Mouse (Mus musculus) heart, postnatal 0 days (tissue): ENCODE data around the gene Mlkl. TPM values are rescaled to one million over a fixed set of nuclear protein-coding genes. Genes with fewer than 3 reads are reported as not detected.

Source experiments
- ATAC-seq: fragments of 200-750 bp; cut with Nextera tagmentation; 2 replicates; pipeline ENCODE4 v1.8.0; 2017; ENCODE audit warnings: low read depth, moderate number of reproducible peaks, moderate library complexity; ENCODE audit not compliant: insufficient read depth
- DNase-seq: peaks from one replicate; pipeline ENCODE4 v3.0.0-alpha.2; 2016; ENCODE audit warnings: low spot score
- H3K27ac ChIP-seq: fragments of 300-500 bp; sonication (generic); 2 replicates; pipeline ENCODE4 v1.5.1; 2014; ENCODE audit warnings: low read depth, mild to moderate bottlenecking
- H3K27me3 ChIP-seq: fragments of 300-500 bp; sonication (generic); 2 replicates; pipeline ENCODE4 v1.6.1; 2014; ENCODE audit warnings: low read length, mixed read lengths; ENCODE audit not compliant: control insufficient read depth, insufficient read depth
- H3K36me3 ChIP-seq: fragments of 300-500 bp; sonication (generic); replicated peaks from 2 replicates; pipeline ENCODE4 v1.6.1; 2014; ENCODE audit warnings: low read length, mixed read lengths; ENCODE audit not compliant: control insufficient read depth, insufficient read depth
- H3K4me1 ChIP-seq: fragments of 300-500 bp; sonication (generic); 2 replicates; pipeline ENCODE4 v1.6.1; 2014; ENCODE audit warnings: antibody characterized with exemption; ENCODE audit not compliant: control insufficient read depth, insufficient read depth
- H3K4me2 ChIP-seq: fragments of 300-500 bp; sonication (generic); 2 replicates; pipeline ENCODE4 v1.6.1; 2014; ENCODE audit warnings: low read depth, mild to moderate bottlenecking, low read length, moderate library complexity
- H3K4me3 ChIP-seq: fragments of 300-500 bp; sonication (generic); 2 replicates; pipeline ENCODE4 v1.5.1; 2014; ENCODE audit warnings: low read depth, low read length
- H3K9ac ChIP-seq: fragments of 300-500 bp; sonication (generic); replicated peaks from 2 replicates; pipeline ENCODE4 v1.6.1; 2014; ENCODE audit warnings: low read depth, low read length, mixed read lengths
- H3K9me3 ChIP-seq: fragments of 300-500 bp; sonication (generic); replicated peaks from 2 replicates; pipeline ENCODE4 v1.6.1; 2016; ENCODE audit warnings: low read length; ENCODE audit not compliant: control insufficient read depth
- CTCF ChIP-seq: IDR thresholded peaks from 2 replicates; pipeline ENCODE4 v1.5.1; 2016; ENCODE audit warnings: antibody characterized with exemption, control low read depth, low read depth
- EP300 ChIP-seq: IDR thresholded peaks from 2 replicates; pipeline ENCODE4 v1.6.1; 2016; ENCODE audit warnings: antibody characterized with exemption, low read depth
- WGBS: fragments of 180-500 bp; shearing (Covaris S2); extraction: QIAGEN DNeasy Blood & Tissue Kit; methylation state at CpG from one replicate; pipeline ENCODE4 v1.1.7; 2014; 5-methylcytosine and 5-hydroxymethylcytosine counted together
- polyA plus RNA-seq: library from polyadenylated mRNA; unstranded; fragments of >200 nt; fragmentation: Nextera tagmentation; extraction: Ambion mirVana; gene quantifications from 2 replicates; pipeline ENCODE4 v1.2.1, GENCODE M21; 2015
- total RNA-seq: library from RNA; depleted of rRNA; stranded (reverse); fragments of >200 nt; gene quantifications from 2 replicates; pipeline ENCODE4 v1.2.3, GENCODE M21; 2014; ENCODE audit warnings: low replicate concordance

Gene Mlkl
- total and polyA plus RNA-seq, 2 experiments from 2014 or later, result 3.1 to 4.2 TPM

DNA sequence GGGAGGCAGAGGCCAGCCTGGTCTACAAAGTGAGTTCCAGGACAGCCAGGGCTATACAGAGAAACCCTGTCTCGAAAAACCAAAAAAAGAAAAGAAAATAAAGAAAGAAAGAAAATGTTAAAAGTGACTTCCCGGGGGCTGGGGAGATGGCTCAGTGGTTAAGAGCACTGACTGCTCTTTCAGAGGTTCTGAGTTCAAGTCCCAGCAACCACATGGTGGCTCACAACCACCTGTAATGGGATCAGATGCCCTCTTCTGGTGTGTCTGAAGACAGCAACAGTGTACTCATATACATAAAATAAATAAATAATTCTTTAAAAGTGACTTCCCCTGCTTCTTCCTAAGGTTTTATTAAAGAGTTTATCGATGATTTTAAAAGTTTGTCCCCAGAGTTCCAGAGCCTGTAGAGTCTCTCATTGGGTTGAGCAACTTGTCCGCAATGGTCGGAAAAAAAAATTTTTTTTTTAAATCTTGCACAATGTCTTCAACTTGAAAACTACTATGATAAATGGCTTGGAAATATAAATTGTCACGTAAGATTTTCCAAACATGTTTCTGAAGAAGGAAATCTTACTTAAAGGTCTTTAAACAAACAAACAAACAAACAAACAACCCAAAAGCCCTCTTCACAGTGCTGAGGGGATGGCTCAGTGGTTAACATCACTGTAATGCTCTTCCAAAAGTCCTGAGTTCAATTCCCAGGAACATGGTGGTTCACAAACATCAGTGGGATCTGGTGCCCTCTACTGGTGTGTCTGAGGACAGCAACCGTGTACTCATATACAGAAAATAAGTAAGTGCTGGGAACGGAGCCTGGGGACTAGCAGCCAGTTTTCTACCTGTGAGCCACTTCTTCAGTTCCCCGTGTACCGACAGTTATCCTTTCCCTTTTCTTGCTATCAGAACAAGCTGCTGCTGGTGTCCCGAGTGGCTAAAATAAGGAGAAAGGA is 37.1 kb downstream of the Mlkl start:
- TF ChIP-seq EP300, result no peak
- peak; percentile 16; the same call in 1 of the 2 replicates for TF ChIP-seq CTCF
- Histone ChIP-seq H3K9me3 (no peaks in the 10 kb centered on the region), H3K9ac (no peak overlapping the region), H3K27me3 (no peaks in the 10 kb centered on the region), H3K4me2 (peak overlapping the region; percentile 46), H3K27ac (peak overlapping the region; percentile 51; the same call in 1 of the 2 replicates), H3K36me3 (peaks cover 11% of the 10 kb centered on the region), H3K4me1 (peaks cover 12% of the 10 kb centered on the region), H3K4me3 (peak overlapping the region; percentile 99; the same call in 1 of the 2 replicates)
- no peak for ATAC-seq
- DNase-seq, result no peak
- 63% methylated on average over 11 of the region's 11 CpGs for WGBS

DNA sequence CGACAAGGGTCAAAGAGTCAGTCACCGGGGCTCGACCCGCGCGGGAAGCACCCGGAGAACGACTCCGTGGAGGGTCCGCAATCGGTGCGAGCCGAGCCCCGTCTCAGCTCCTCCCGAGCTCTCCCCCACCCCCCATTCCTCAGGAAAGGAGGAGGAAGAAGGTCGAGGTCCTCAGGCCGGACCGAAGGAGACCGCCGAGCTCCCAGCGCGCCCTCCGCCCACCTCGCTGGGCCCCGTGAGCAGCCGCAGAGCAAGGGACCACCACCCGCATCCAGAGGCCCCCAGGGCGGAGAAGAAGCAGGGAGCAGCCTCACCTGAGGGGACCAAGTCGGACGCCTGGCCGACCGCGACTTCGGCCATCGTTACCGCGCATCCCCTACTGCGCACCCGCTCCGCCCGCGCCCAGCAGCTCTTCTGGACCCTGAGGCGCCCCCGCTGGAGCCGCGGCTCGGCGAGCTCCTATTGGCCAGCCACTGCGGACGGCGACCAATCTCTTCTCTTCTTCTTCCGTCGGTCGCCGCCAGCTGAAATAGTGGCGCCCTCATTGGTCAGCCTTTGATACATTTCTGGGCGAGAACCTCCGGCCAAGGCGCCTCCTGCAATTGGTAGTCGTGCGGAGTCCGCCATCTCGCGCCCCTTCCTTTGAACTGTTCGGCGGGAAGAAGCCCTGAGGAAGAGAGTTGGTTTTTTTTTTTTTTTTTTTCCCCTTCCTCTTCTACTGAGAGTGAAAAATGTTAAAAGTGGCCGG is 38.0 kb downstream of the Mlkl start, which contains the start of gene Rfwd3:
TSS of gene Rfwd3 (minus strand) at position 402 of the 748 bp plus-strand sequence.
- Histone ChIP-seq H3K9ac (peak within 1 kb of the TSS; percentile 95), H3K27ac (peak within 1 kb of the TSS; percentile 95), H3K4me1 (peaks cover 12% of the 10 kb centered on the region), H3K4me3 (peak within 1 kb of the TSS; percentile 99), H3K27me3 (no peaks in the 10 kb centered on the region), H3K36me3 (peaks cover 17% of the 10 kb centered on the region), H3K4me2 (peak within 1 kb of the TSS; percentile 74), H3K9me3 (no peaks in the 10 kb centered on the region)
- ATAC-seq (peak; percentile 99), DNase-seq (peak; percentile 99)
- WGBS, result under 1% methylated on average over 59 of the region's 67 CpGs
- TF ChIP-seq CTCF (no peak), EP300 (peak; percentile 51; the same call in 1 of the 2 replicates)

DNA sequence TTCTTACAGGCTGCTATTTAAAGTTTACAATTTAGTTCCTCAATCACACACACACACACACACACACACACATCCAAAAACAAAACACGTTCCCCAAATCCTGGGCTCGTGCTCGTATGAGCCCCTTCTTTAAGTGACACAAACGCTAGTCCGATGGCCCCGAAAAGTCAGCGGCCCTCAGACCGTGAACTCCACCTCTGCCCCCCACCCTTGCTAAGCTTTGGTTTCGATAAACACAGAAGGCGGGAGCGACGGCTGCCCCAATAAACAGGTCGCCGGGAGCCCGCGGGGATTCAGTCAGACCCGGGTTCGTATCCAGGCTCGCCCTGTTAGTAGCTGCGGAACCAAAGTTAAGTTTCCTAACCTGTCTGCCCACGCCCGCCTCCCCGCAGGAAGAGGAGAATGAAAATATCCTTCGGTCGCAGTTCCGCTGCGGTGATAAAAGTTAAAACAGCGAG is 38.6 kb downstream of the Mlkl start:
- peaks cover 12% of the 10 kb centered on the region for H3K4me1 ChIP-seq
- WGBS, result under 1% methylated on average over 28 of the region's 28 CpGs
- H3K36me3 ChIP-seq, result peaks cover 19% of the 10 kb centered on the region
- H3K4me2 ChIP-seq, result peak overlapping the region; percentile 74
- ATAC-seq (peak; percentile 10; the same call in 1 of the 2 replicates), DNase-seq (peak; percentile 33)
- no peaks in the 10 kb centered on the region for H3K27me3 ChIP-seq
- TF ChIP-seq EP300, result no peak
- TF ChIP-seq CTCF, result no peak
- H3K9ac ChIP-seq, result peak overlapping the region; percentile 95
- peak overlapping the region; percentile 99 for H3K4me3 ChIP-seq
- peak overlapping the region; percentile 95 for H3K27ac ChIP-seq
- H3K9me3 ChIP-seq, result no peaks in the 10 kb centered on the region

DNA sequence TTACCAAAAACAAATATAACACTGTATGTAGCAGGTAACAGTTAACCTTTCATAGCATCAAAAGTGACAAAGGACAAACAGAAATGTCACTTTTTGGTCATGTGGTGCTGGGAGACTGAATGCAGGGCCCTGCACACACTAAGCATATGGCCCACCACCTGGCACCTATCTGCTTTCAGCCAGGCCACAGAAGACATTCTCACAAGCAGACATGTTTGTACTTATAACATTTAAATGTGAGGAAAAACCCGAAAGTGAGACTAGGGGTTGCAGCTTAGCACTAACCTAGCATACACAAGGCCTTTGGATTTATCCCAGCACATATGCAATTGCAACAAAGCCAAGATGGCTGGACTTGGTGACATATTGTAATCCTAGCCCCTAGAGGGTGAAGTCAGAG is 40.0 kb downstream of the Mlkl start:
- Histone ChIP-seq H3K4me1 (peaks cover 12% of the 10 kb centered on the region), H3K9ac (no peak overlapping the region; the same call in 1 of the 2 replicates), H3K36me3 (peaks cover 32% of the 10 kb centered on the region), H3K9me3 (no peaks in the 10 kb centered on the region), H3K27me3 (no peaks in the 10 kb centered on the region), H3K27ac (no peak overlapping the region; the same call in 1 of the 2 replicates), H3K4me2 (peak overlapping the region; percentile 25; the same call in 1 of the 2 replicates), H3K4me3 (no peak overlapping the region)
- DNase-seq (no peak), ATAC-seq (no peak)
- 85% methylated on average over 1 of the region's 1 CpGs for WGBS
- TF ChIP-seq CTCF (no peak), EP300 (no peak)

DNA sequence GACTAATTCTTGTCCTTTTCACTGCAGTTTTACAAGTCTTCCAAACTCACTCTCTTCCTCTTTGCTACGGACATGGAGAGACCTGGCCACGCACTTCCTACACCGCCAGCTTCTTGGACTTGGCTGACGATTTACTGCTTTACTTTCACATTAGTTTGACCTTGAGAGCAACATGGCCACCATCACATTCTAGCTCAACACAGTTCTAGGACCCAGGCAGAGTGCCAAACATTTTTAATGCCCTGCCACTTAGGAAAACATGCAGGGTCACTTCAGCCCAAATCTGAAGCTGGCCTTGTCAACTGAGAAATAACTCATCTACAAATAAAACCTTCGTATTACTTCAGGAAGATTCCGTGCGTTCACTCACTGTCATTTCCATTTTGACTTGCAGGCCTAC is 46.2 kb downstream of the Mlkl start:
- peak overlapping the region; percentile 15; the same call in 1 of the 2 replicates for H3K4me2 ChIP-seq
- H3K4me1 ChIP-seq, result no peaks in the 10 kb centered on the region
- H3K9ac ChIP-seq, result no peak overlapping the region
- H3K27ac ChIP-seq, result peak overlapping the region; percentile 95
- 47% methylated on average over 7 of the region's 7 CpGs for WGBS
- no peaks in the 10 kb centered on the region for H3K27me3 ChIP-seq
- H3K36me3 ChIP-seq, result peaks cover 73% of the 10 kb centered on the region
- ATAC-seq (peak; percentile 88), DNase-seq (peak; percentile 90)
- no peak for TF ChIP-seq EP300
- no peak for TF ChIP-seq CTCF
- H3K4me3 ChIP-seq, result no peak overlapping the region
- H3K9me3 ChIP-seq, result no peaks in the 10 kb centered on the region
